Mouse (Mus musculus): ENCODE results near the gene Coq5. TPM values are rescaled to one million over a fixed set of nuclear protein-coding genes. Genes with fewer than 3 reads are reported as not detected.

Coq5 gene
- polyA plus RNA-seq, 1 experiment = 6.3 TPM

- peak; percentile 74 to 82 for DNase-seq (ENCODE audit: low read depth in 1 of 2, low spot score in 2 of 2)
- peak; percentile 41 for TF ChIP-seq POLR2A (IDR thresholded peaks at IDR 0.05; ENCODE audit: low read depth, low read length)
- peak; percentile 2; the same call in 1 of the 2 replicates for TF ChIP-seq CTCF (IDR thresholded peaks at IDR 0.05; ENCODE audit: extremely low read depth, insufficient read depth, insufficient read length, insufficient replicate concordance)
- Histone ChIP-seq H3K36me3 (ENCODE audit: control insufficient read depth, insufficient read depth, low read length) (peaks cover 18% of the 10 kb centered on the region), H3K4me1 (ENCODE audit: control insufficient read depth, insufficient read depth, insufficient read length) (peaks cover 3% of the 10 kb centered on the region; the same call in 1 of the 2 replicates), H3K27ac (ENCODE audit: insufficient read depth, low read length) (peak within 1 kb of the TSS; percentile 85), H3K4me3 (ENCODE audit: extremely low read depth, insufficient read depth, insufficient read length) (peak within 1 kb of the TSS; percentile 93), H3K27me3 (ENCODE audit: control insufficient read depth, insufficient read depth, low read length) (no peaks in the 10 kb centered on the region)
- under 1% methylated on average over 62 of the region's 62 CpGs for WGBS
Observed at GRCm38 (mm10) chr5:115340577-115341313, 61.3 kb downstream of the Coq5 start, which contains the start of the genes Gatc and Triap1. Gene Gatc (minus strand): TSS chr5:115341178. Gene Triap1 (plus strand): TSS chr5:115341225.

- H3K4me1 ChIP-seq (ENCODE audit: control insufficient read depth, insufficient read depth, insufficient read length) = peaks cover 3% of the 10 kb centered on the region; the same call in 1 of the 2 replicates
- no peaks in the 10 kb centered on the region for H3K27me3 ChIP-seq (ENCODE audit: control insufficient read depth, insufficient read depth, low read length)
- WGBS = 8% methylated on average over 36 of the region's 36 CpGs
- H3K36me3 ChIP-seq (ENCODE audit: control insufficient read depth, insufficient read depth, low read length) = peaks cover 19% of the 10 kb centered on the region
- peak overlapping the region; percentile 93 for H3K4me3 ChIP-seq (ENCODE audit: extremely low read depth, insufficient read depth, insufficient read length)
- DNase-seq (ENCODE audit: low read depth in 1 of 2, low spot score in 2 of 2) = no peak
- H3K27ac ChIP-seq (ENCODE audit: insufficient read depth, low read length) = peak overlapping the region; percentile 74
- TF ChIP-seq CTCF (IDR thresholded peaks at IDR 0.05; ENCODE audit: extremely low read depth, insufficient read depth, insufficient read length, insufficient replicate concordance) (no peak), POLR2A (IDR thresholded peaks at IDR 0.05; ENCODE audit: low read depth, low read length) (no peak)
Observed at GRCm38 (mm10) chr5:115341314-115342165, 62.1 kb downstream of the Coq5 start.

Other genes with a start within 250 kb of the Coq5 start
- gene Gm10401, start 181.4 kb upstream of the Coq5 start, polyA plus RNA-seq (2012; rRNA removed) = not detected in 2 replicates
- 30.6 and 33.4 TPM in 2 replicates for gene Acads, start 160.3 kb upstream of the Coq5 start, polyA plus RNA-seq (2012; rRNA removed)
- 38.7 and 44.4 TPM in 2 replicates for gene Unc119b, start 144.7 kb upstream of the Coq5 start, polyA plus RNA-seq (2012; rRNA removed)
- 39.1 and 44.0 TPM in 2 replicates for gene Mlec, start 121.5 kb upstream of the Coq5 start, polyA plus RNA-seq (2012; rRNA removed)
- gene Cabp1, start 85.3 kb upstream of the Coq5 start, polyA plus RNA-seq (2012; rRNA removed) = 0.72 and 1.5 TPM in 2 replicates
- gene Pop5, start 43.8 kb upstream of the Coq5 start, polyA plus RNA-seq (2012; rRNA removed) = 55.6 and 85.5 TPM in 2 replicates
- gene Rnf10, start 6.8 kb upstream of the Coq5 start, polyA plus RNA-seq (2012; rRNA removed) = 124 and 125 TPM in 2 replicates
- gene Dynll1, start 21.3 kb downstream of the Coq5 start, polyA plus RNA-seq (2012; rRNA removed) = 135 and 214 TPM in 2 replicates
- 57.8 and 102 TPM in 2 replicates for gene Srsf9, start 47.5 kb downstream of the Coq5 start, polyA plus RNA-seq (2012; rRNA removed)
- 4.9 and 5.8 TPM in 2 replicates for gene Gatc, start 61.5 kb downstream of the Coq5 start, polyA plus RNA-seq (2012; rRNA removed)
- gene Triap1, start 61.6 kb downstream of the Coq5 start, polyA plus RNA-seq (2012; rRNA removed) = 5.7 and 7.5 TPM in 2 replicates
- gene Cox6a1, start 69.3 kb downstream of the Coq5 start, polyA plus RNA-seq (2012; rRNA removed) = 777 and 1,352 TPM in 2 replicates
- 0.47 and 1.1 TPM in 2 replicates for gene Msi1, start 149.9 kb downstream of the Coq5 start, polyA plus RNA-seq (2012; rRNA removed)
- gene Pla2g1b, start 186.6 kb downstream of the Coq5 start, polyA plus RNA-seq (2012; rRNA removed) = 284 and 435 TPM in 2 replicates
- gene Sirt4, start 205.1 kb downstream of the Coq5 start, polyA plus RNA-seq (2012; rRNA removed) = 19.6 and 28.2 TPM in 2 replicates
- gene Pxn, start 227.0 kb downstream of the Coq5 start, polyA plus RNA-seq (2012; rRNA removed) = 63.8 and 76.1 TPM in 2 replicates